ENCODE assay signal across 24 mouse cellular contexts in genomic region chr16:21202731-21203130, GRCm38 (mm10). TPM values are rescaled to one million over a fixed set of nuclear protein-coding genes. Genes with fewer than 3 reads are reported as not detected.
"Had no signal": no experiment of that assay in that cellular context is flagged by ENCODE, and none has a peak within 500 bp of the region (broad histone marks: within the 10 kb centered on the region; RNA-seq: fewer than 3 reads in every experiment).

No protein-coding gene starts in this region.

- H3K9ac ChIP-seq: liver, embryonic 15.5 days; liver, postnatal 0 days; lung, embryonic 15.5 days; midbrain, embryonic 13.5 days; midbrain, embryonic 15.5 days; neural tube, embryonic 12.5 days; stomach, embryonic 15.5 days had no signal

- DNase-seq: liver, postnatal 0 days; lung, adult 2 months; lung, postnatal 14 days; lung, postnatal 36 days; right cerebral cortex, postnatal 25 days; right cerebral cortex, postnatal 4 days; thymus, adult 18-20 months; thymus, postnatal 14 days; thymus, postnatal 36 days had no signal

- H3K27me3 ChIP-seq: neural tube, embryonic 12.5 days; stomach, embryonic 15.5 days had no signal

- H3K4me3 ChIP-seq: liver, embryonic 15.5 days; lung, embryonic 15.5 days; megakaryocyte, embryonic 14.5 days; midbrain, embryonic 13.5 days; midbrain, embryonic 15.5 days; neural tube, embryonic 12.5 days; stomach, embryonic 15.5 days had no signal

- H3K36me3 ChIP-seq: liver, embryonic 15.5 days; lung, embryonic 15.5 days; midbrain, embryonic 13.5 days; midbrain, embryonic 15.5 days; neural tube, embryonic 12.5 days; stomach, embryonic 15.5 days had no signal

- H3K9me3 ChIP-seq: liver, embryonic 15.5 days; lung, embryonic 15.5 days; midbrain, embryonic 13.5 days; midbrain, embryonic 15.5 days; neural tube, embryonic 12.5 days; stomach, embryonic 15.5 days had no signal

- H3K27ac ChIP-seq: liver, embryonic 15.5 days; lung, embryonic 15.5 days; macrophage; midbrain, embryonic 13.5 days; midbrain, embryonic 15.5 days; neural tube, embryonic 12.5 days; stomach, embryonic 15.5 days; stomach, postnatal 0 days had no signal

RNA-seq across cellular contexts. Expression of gene Ephb3, which starts 1.8 kb away (rescaled TPM):
- total RNA-seq: megakaryocyte progenitor cell, adult 5-6 weeks; monocyte, adult 5-6 weeks had no signal

RNA-seq across cellular contexts. Expression of gene Teddm3, which starts 48.9 kb away (rescaled TPM):
- total RNA-seq: megakaryocyte progenitor cell, adult 5-6 weeks; monocyte, adult 5-6 weeks; neutrophil, adult 5-6 weeks had no signal
- polyA plus RNA-seq: liver, embryonic 15.5 days; liver, postnatal 0 days; lung, embryonic 15.5 days; lung, postnatal 0 days; macrophage; midbrain, embryonic 11.5 days; midbrain, embryonic 13.5 days; midbrain, embryonic 15.5 days; neural tube, embryonic 12.5 days; testis, adult 2 months had no signal
